Mouse (Mus musculus): ENCODE measurements around the gene Prpf39. TPM values are rescaled to one million over a fixed set of nuclear protein-coding genes. Genes with fewer than 3 reads are reported as not detected.

Prpf39 gene
- 100 to 1,000 TPM in 1 of 2 experiments, 10 to 100 TPM in 1; 99.3 to 103 TPM for polyA plus RNA-seq (2017; shearing (Covaris generic))

- peak; percentile 85 for ATAC-seq
Observed at GRCm38 (mm10) chr12:65036190-65036870, at the start of gene Prpf39. Gene Prpf39, plus strand, starts transcription at chr12:65036333.

GRCm38 (mm10) chr12:65007725-65008124, 28.4 kb upstream of the Prpf39 start:
- ATAC-seq, result no peak

- no peak for ATAC-seq
Observed at GRCm38 (mm10) chr12:65022842-65023241, 13.3 kb upstream of the Prpf39 start.

GRCm38 (mm10) chr12:65035839-65036189, 319 bp upstream of the Prpf39 start:
- peak; percentile 33 for ATAC-seq

- peak; percentile 7 for ATAC-seq
Observed at GRCm38 (mm10) chr12:65036892-65037545, 886 bp downstream of the Prpf39 start.

GRCm38 (mm10) chr12:65037546-65037937, 1.4 kb downstream of the Prpf39 start:
- peak; percentile 25 for ATAC-seq

- ATAC-seq, result peak; percentile 73
Observed at GRCm38 (mm10) chr12:65048799-65049198, 12.7 kb downstream of the Prpf39 start.

GRCm38 (mm10) chr12:65058203-65058602, 22.1 kb downstream of the Prpf39 start:
- ATAC-seq, result no peak

- no peak for ATAC-seq
Observed at GRCm38 (mm10) chr12:65061082-65061481, 24.9 kb downstream of the Prpf39 start.

GRCm38 (mm10) chr12:65065241-65065640, 29.1 kb downstream of the Prpf39 start:
- ATAC-seq, result peak; percentile 98

GRCm38 (mm10) chr12:65066234-65066633, 30.1 kb downstream of the Prpf39 start:
- no peak for ATAC-seq

- ATAC-seq, result no peak
Observed at GRCm38 (mm10) chr12:65068409-65068808, 32.3 kb downstream of the Prpf39 start.

- peak; percentile 6 for ATAC-seq
Observed at GRCm38 (mm10) chr12:65072911-65073610, 36.9 kb downstream of the Prpf39 start.

- ATAC-seq, result peak; percentile 86
Observed at GRCm38 (mm10) chr12:65073611-65074178, 37.6 kb downstream of the Prpf39 start, which contains the start of gene Fkbp3. Gene Fkbp3, minus strand, starts transcription at chr12:65074007.

GRCm38 (mm10) chr12:65074651-65075050, 38.5 kb downstream of the Prpf39 start:
- no peak for ATAC-seq

GRCm38 (mm10) chr12:65075085-65075732, 39.1 kb downstream of the Prpf39 start, which contains the start of gene Fancm:
Gene Fancm, plus strand, starts transcription at chr12:65075603.
- peak; percentile 65 for ATAC-seq

- ATAC-seq, result peak; percentile 15
Observed at GRCm38 (mm10) chr12:65075733-65076310, 39.7 kb downstream of the Prpf39 start.

- no peak for ATAC-seq
Observed at GRCm38 (mm10) chr12:65076906-65077305, 40.8 kb downstream of the Prpf39 start.

GRCm38 (mm10) chr12:65108746-65109145, 72.6 kb downstream of the Prpf39 start:
- ATAC-seq, result no peak

- ATAC-seq, result no peak
Observed at GRCm38 (mm10) chr12:65111503-65111902, 75.4 kb downstream of the Prpf39 start.

- ATAC-seq, result no peak
Observed at GRCm38 (mm10) chr12:65112811-65113210, 76.7 kb downstream of the Prpf39 start.
